ENCODE assay signal across 8 mouse cellular contexts in the genomic region with DNA sequence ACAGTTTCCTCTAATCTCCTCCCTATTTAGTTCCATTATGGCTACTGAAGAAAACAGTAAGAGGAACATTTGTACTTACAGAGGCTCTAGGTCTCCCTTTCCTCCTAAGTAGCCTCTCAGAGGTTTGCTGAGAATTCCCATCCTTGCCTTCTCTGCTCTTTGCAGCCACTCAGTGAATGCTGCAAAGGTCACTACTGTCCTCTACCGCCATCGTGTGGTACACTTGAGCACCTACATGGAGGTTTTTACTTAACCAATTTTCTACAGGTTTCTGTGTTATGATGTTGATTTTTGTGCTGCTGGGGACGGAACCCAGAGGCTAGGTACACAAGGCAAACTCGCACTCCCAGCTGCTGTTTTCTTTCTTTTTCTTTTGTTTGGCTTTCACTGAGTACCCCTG. TPM values are rescaled to one million over a fixed set of nuclear protein-coding genes. Genes with fewer than 3 reads are reported as not detected.
DNase-seq lines count a peak whose midpoint lies in the region; ATAC-seq lines count a peak whose summit lies in the region.

No protein-coding gene starts in this region.

- no peaks in the 10 kb centered on the region for H3K4me1 ChIP-seq in liver, embryonic 12.5 days
- 0 out of 2 replicates have a peak, but pooled peaks cover 2% of the 10 kb centered on the region for H3K4me1 ChIP-seq in limb, embryonic 10.5 days

- no peaks in the 10 kb centered on the region for H3K9me3 ChIP-seq in liver, embryonic 12.5 days (replicated peaks)
- no peaks in the 10 kb centered on the region for H3K9me3 ChIP-seq in limb, embryonic 10.5 days (replicated peaks)

- no peak overlapping the region for H3K9ac ChIP-seq in liver, embryonic 12.5 days

- H3K27me3 ChIP-seq in liver, embryonic 12.5 days (replicated peaks), result no peaks in the 10 kb centered on the region
- no peaks in the 10 kb centered on the region for H3K27me3 ChIP-seq in limb, embryonic 10.5 days (ENCODE audit: low read depth, poor library complexity, severe bottlenecking)

- no peak overlapping the region for H3K4me3 ChIP-seq in liver, embryonic 12.5 days
- H3K4me3 ChIP-seq in limb, embryonic 10.5 days, result no peak overlapping the region

- DNase-seq in liver, result peak; percentile 51
- DNase-seq in T-cell, adult 2 months (ENCODE audit: low spot score), result peak; percentile 58
- peak; percentile 83 to 86 for DNase-seq in cerebellum, postnatal 14 days
- DNase-seq in heart, postnatal 4 days, result peak; percentile 78
- DNase-seq in limb, embryonic 10.5 days (ENCODE audit: low spot score), result peak; percentile 65
- peak; percentile 90 for DNase-seq in retina, embryonic 14.5 days (ENCODE audit: low spot score)
- DNase-seq in thymus, postnatal 4 days, result peak; percentile 78

- no peak overlapping the region for H3K27ac ChIP-seq in liver, embryonic 12.5 days
- no peak overlapping the region for H3K27ac ChIP-seq in limb, embryonic 10.5 days

- no peak for ATAC-seq in liver, embryonic 12.5 days

- H3K36me3 ChIP-seq in liver, embryonic 12.5 days, result no peaks in the 10 kb centered on the region
- no peaks in the 10 kb centered on the region for H3K36me3 ChIP-seq in limb, embryonic 10.5 days

- 5% methylated on average over 4 of the region's 4 CpGs for WGBS in liver, embryonic 12.5 days (ENCODE audit: insufficient replicate concordance)
- WGBS in limb, embryonic 10.5 days, result 11% methylated on average over 4 of the region's 4 CpGs

- no peak overlapping the region for H3K4me2 ChIP-seq in liver, embryonic 12.5 days

RNA-seq across cellular contexts. Expression of a gene that starts 2.0 kb away (rescaled TPM):
- polyA plus RNA-seq in liver, embryonic 12.5 days (2016; fragmentation: Nextera tagmentation; extraction: Ambion mirVana), result 1.2 and 1.5 TPM in 2 replicates
- total RNA-seq in heart, postnatal 4 days (2021), result 1,000 to 10,000 TPM; 1,037 to 1,183 TPM
- 0.23 and 0.51 TPM in 2 replicates for polyA plus RNA-seq in limb, embryonic 10.5 days (2016; fragmentation: Nextera tagmentation; extraction: Ambion mirVana)

RNA-seq across cellular contexts. Expression of a gene that starts 29.0 kb away (rescaled TPM):
- polyA plus RNA-seq in liver, embryonic 12.5 days (2016; fragmentation: Nextera tagmentation; extraction: Ambion mirVana), result 12.7 and 12.8 TPM in 2 replicates
- 10 to 100 TPM; 13.3 to 13.8 TPM for total RNA-seq in heart, postnatal 4 days (2021)
- polyA plus RNA-seq in limb, embryonic 10.5 days (2016; fragmentation: Nextera tagmentation; extraction: Ambion mirVana), result 17.8 and 20.0 TPM in 2 replicates

RNA-seq across cellular contexts. Expression of a gene that starts 29.6 kb away (rescaled TPM):
- polyA plus RNA-seq in liver, embryonic 12.5 days (2016; fragmentation: Nextera tagmentation; extraction: Ambion mirVana), result 2.9 and 3.1 TPM in 2 replicates
- total RNA-seq in heart, postnatal 4 days (2021), result 1 to 10 TPM; 5.3 to 6.8 TPM
- 7.7 and 10.6 TPM in 2 replicates for polyA plus RNA-seq in limb, embryonic 10.5 days (2016; fragmentation: Nextera tagmentation; extraction: Ambion mirVana)

RNA-seq across cellular contexts. Expression of a gene that starts 38.4 kb away (rescaled TPM):
- polyA plus RNA-seq in liver, embryonic 12.5 days (2016; fragmentation: Nextera tagmentation; extraction: Ambion mirVana), result 22.3 and 25.1 TPM in 2 replicates
- 100 to 1,000 TPM; 101 to 108 TPM for total RNA-seq in heart, postnatal 4 days (2021)
- 12.9 and 14.5 TPM in 2 replicates for polyA plus RNA-seq in limb, embryonic 10.5 days (2016; fragmentation: Nextera tagmentation; extraction: Ambion mirVana)

RNA-seq across cellular contexts. Expression of a gene that starts 54.0 kb away (rescaled TPM):
- 0.08 TPM in 1 of 2 replicates, not detected in the other for polyA plus RNA-seq in liver, embryonic 12.5 days (2016; fragmentation: Nextera tagmentation; extraction: Ambion mirVana)
- total RNA-seq in heart, postnatal 4 days (2021), result under 1 TPM in 1 of 2 experiments, not detected in 1; 0.56 TPM
- polyA plus RNA-seq in limb, embryonic 10.5 days (2016; fragmentation: Nextera tagmentation; extraction: Ambion mirVana), result not detected in 2 replicates
